Mouse (Mus musculus): ENCODE data around the gene Fam184a.

Fam184a gene

DNA sequence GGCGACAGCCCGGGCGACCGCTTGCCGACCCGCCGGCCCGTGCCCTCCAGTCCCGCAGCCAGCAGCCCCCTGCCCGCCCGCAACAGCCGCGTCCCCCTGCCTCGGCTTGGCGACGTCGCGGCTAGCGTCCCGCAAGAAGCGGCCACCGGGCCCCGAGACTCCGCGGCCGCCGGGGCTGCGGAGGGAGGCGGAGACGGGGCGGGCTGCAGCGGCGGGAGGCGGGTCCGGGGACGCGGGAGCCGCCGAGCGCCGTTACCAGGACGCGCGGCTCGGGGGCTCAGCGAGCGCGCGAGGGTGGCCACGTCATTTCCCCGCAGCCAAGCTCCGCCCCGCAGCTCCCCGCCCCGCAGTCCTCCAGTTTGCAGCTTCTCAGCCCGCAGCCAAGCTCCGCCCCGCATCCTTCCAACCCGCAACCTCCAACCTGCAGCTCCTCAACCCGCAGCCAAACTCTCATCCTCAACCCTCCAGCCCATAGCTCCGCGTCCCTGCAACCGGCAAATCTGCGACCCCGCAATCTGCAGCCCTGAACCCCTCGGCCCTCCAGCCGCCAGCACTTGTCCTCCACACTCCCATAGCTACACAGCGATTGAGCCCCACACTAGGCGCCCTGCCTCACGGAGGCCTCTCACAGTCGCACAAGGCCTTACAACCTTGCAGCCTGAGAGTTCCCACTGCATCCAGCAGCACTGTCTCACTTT is at the start of gene Fam184a:
Fam184a (minus strand) TSS at position 169 of the 698 bp plus-strand sequence.
- in situ Hi-C loops (cut with MboI, MseI): no loop called here

DNA sequence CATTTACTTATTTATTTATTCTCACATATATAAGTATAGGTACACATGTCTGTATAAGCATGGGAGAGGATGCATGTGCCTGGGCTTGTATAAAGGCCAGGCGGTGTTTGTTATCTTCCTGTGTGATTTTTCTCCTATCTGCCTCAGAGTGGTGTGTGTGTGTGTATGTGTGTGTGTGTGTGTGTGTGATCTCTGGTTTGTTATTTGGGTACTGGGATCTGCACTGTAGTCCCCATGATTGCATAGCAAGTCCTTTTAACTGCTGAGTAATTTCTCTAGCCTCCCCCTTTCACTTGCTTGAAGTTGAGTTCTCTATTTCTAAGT is 45.3 kb upstream of the Fam184a start:
- in situ Hi-C loops (cut with MboI, MseI): loop anchor here in 1 of 2 experiments (10.0 kb wide), 1 partner anchor 461 kb away; the partner anchor contains the start of gene Pln

DNA sequence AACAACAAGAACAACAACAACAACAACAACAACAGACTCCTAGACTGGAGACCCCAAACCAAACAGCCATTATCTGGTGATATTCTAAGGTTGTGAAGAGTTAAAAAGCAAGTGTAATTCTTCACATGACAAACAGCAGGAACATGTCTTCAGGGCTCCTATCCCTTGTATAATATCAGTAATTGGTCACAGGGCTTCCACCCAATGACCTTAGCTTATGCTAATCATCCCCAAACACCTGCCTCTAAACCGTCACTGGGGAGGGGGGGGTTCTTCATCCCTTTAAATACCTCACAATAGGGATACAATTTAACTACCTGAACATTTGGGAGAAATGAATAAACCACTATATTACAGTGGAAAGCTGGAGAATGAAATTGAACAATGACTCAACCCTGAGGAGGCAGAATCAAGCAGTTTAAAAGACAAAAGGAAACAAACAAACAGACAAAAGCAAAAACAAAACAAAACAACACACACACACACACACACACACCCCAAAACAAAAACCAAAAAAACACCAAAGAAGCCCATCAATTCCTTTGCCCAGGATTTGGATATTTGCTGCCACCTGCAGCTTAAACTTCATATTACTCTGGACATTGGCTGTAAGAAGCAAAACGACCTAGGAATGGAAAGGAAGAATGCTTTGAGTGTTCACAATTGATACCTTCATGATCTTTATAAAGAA is 44.8 kb upstream of the Fam184a start:
- in situ Hi-C loops (cut with MboI, MseI): loop anchor here in 1 of 2 experiments (10.0 kb wide), 1 partner anchor 461 kb away; the partner anchor contains the start of gene Pln

DNA sequence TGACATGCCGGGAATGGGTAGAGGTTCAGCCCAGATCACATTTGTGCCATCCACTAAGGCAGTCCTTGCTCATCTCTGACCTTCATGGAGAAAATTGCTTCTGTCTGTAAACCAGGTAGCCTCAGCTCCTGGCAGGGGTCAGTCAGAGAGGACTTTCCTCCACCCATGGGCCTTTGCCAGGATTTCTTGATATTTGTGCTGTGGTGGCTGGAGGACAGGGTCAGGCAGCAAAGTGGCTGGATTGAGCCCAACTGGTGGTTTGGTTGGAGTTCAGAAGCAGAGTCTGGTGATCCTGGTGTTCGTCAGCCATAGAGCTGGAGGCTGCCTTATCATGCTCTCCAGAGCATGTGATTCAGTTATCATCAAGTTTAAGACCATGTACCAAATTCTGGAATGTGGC is 40.4 kb upstream of the Fam184a start:
- in situ Hi-C loops (cut with MboI, MseI): loop anchor here (5.0 to 10.0 kb wide), 3 partner anchors 144 to 456 kb away; partner anchors contain the start of gene Pln (in 1 of the 2)

DNA sequence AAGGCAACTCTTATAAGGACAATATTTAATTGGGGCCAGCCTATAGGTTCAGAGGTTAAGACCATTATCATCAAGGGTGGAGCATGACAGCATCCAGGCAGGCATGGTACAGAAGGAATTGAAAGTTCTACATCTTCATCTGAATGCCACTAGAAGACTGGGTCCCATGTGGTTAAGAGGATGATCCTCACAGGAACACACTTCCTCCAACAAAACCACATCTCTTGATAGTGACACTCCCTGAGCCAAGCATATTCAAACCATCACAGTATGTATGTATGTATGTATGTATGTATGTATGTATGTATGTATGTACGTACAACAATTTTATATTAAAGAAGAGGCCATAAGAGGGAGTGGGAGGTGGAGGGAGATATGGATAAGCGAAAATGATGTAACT is 25.7 kb upstream of the Fam184a start:
- in situ Hi-C loops (cut with MboI, MseI): no loop called here

DNA sequence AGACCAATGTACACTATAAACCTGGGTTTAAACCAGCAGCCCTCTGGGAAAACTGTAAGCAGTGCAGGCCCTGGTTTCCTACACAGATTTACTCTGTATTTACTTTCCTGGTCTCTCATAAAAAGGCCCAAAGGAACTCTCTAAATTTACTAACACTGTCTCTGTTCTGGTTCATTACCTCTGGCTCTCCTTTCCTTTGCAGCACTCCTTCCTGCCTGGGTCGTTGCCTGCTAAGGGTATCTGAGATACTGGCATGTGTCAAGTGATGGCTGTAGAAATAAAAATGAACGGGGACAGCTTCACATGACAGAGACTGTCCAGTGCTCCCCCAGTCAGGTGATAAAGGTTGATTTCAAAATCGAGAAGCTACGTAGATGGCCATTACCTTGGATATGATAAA is 21.8 kb upstream of the Fam184a start:
- in situ Hi-C loops (cut with MboI, MseI): no loop called here

DNA sequence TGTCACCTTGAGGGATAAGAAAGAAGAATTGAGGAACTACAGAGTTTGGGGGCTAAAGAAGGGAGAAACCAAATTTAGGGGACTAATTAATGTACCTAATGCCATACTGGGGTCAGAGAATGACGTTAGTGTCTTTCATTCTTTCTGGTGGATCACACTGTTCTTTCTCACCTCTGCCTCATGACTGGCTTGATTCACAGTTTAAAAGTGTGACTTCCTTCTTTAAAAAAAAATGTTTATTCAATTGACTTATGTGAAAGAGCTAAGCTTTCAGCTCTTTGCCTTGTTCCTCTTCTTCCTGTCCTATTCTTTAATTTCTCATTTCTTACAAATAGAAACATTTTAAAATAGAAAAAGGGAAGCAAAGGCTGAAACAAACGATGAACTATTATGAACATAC is 20.6 kb upstream of the Fam184a start:
- in situ Hi-C loops (cut with MboI, MseI): no loop called here

DNA sequence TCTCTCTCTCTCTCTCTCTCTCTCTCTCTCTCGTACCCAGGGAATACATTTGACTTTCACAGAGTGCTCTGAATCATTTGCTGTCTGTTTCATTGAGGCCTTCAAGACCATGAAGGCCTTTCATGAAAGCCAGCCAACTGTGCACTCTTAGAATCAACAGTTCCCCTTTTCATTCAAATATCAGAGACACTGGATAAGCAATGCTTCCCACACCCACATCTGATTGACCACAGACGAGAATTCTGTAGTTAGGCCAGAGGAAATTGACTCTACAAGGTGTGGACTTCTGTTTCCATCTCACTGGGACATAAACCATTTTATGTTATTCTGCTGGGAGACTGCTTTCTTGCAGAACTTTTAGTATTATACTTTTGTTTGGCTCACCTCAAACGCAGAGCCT is 17.8 kb upstream of the Fam184a start:
- in situ Hi-C loops (cut with MboI, MseI): no loop called here

DNA sequence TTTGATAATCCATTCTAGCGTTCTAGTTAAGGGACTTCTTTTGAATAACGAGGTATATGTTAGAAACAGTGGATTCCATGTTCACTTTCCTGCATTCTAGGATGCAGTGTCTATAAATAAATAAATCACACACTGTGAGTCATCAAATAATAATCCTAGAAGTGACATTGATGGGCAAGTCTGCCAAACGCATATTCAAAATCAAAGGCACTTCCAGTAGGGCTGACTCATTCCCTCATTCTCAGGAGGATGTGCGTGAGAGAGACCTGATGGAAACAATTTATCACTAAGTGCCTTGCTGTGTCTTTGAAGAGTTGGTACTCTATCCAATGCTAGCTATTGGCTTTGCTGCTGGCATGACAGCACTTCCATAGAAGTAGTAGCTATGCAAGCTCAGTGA is 14.5 kb upstream of the Fam184a start:
- in situ Hi-C loops (cut with MboI, MseI): no loop called here

DNA sequence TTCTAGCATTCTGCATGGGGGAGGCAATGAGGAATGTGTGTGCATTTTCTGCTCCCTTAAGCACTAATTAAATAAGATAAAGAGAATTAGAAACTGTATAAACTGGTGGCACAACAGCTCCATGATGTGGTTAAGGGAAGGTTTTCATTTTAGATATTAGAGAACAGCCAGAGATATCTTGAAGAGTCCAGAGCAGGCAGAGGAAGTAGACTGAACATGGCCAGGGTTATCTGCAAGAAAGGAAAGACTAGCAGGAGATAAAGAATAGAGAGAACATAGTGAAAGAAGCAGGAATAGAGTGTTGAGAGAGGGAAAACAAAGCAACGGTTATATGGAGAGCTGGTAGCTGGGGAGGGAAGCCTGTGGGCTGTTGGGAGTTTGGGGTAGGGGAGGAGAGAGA is 1.8 kb upstream of the Fam184a start:
- in situ Hi-C loops (cut with MboI, MseI): no loop called here

DNA sequence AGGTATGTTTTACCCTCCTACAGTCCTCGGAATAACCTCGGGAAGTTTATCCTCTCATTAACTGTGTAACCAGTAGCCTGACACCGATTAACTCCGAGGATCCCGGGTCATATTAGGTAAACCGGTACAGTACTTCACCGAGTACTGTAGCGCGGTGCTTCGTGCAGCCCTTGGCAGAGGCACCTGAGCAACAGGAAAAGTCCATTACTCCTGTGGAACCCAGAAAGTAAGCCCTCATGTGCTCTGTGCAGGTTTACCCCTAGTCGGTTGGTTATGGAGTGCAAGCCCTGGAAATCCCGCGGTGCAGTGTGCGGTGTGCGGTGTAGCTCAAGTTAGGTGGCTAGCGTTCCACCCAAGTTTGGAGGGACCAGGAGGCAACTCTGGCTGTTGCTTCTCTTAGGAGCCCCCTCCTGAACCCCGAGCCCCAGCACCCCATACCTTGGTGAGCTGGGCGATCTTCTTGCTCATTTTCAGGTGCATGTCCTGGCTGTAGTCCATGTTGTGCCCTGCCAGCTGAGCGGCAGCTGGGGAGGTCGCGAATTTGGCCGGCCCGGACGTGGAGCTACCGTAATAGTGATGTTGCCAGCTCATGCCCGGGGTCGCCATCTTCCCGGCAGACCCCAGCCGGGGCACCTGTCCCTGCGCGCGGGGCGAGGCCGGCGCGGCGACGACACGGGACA is 508 bp downstream of the Fam184a start:
- in situ Hi-C loops (cut with MboI, MseI): no loop called here

DNA sequence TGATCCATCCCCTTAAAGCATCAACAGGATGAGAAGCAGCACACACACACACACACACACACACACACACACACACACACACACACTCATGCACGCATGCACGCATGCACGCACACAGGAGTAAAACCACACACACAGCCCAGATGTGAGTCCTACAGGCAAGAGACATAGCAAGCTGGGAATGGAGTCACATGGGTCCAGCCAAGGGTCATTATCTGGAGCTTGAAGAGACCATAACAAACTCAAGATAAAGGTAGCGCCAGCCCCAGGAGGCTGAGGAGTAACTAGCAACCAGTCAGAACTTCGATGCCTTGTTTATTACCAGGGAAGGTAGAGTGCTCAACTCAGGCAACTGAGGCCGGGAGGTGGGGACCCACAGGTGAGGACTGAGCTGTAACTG is 4.9 kb downstream of the Fam184a start:
- in situ Hi-C loops (cut with MboI, MseI): no loop called here

DNA sequence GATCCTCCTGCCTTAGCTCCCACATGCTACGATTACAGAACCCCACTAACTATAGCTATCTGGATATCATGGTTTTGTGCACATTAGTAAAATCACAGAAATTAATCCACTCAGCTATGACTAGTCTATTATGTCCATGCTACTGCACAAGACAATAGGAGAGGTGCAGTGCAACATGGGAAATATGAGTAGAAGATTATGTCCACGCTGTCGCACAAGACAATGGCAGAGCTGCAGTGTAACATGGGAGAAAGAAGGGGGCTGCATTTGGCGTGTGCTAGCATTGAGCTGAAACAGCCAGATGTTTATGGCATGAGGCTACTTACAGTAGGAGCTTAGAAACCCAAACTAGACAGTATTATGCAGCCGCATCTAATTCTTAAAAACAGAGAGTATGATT is 8.0 kb downstream of the Fam184a start:
- in situ Hi-C loops (cut with MboI, MseI): no loop called here

DNA sequence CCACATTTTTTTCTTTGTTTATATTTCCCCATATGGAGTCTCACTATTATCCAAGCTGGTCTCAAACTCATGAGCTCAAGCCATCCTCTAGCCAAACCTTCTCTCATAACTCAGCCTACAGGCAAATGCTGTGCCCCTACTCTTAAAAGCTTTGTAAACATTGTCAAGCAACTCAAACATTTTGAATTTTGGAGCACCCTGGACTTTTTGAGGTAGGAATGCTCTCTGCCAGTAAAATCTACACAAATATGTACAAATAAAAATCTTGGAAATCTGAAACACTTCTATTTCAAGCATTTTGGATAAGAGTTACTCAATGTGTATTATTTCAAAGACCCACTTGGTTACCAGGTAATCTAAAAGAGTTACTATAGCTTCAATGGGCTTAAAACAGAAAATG is 10.9 kb downstream of the Fam184a start:
- in situ Hi-C loops (cut with MboI, MseI): no loop called here

DNA sequence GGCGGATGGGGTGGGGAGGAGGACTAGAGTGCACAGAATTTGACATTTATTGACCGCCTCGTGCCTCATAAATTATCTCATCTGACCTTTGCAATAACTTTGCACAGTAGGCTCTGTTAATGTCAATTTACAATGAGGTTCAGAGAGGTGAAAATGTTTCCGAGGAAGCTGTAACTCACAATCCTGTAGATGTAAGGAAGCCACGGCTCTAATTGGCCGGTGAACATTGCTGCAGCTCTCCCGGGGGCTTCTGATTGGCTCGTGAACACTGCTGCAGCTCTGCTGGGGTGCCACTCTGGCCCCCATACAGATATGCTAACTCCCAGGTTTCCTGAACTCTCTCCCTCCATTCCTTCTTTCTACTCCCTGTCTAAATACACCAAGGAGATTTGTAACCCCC is 12.1 kb downstream of the Fam184a start:
- in situ Hi-C loops (cut with MboI, MseI): no loop called here

DNA sequence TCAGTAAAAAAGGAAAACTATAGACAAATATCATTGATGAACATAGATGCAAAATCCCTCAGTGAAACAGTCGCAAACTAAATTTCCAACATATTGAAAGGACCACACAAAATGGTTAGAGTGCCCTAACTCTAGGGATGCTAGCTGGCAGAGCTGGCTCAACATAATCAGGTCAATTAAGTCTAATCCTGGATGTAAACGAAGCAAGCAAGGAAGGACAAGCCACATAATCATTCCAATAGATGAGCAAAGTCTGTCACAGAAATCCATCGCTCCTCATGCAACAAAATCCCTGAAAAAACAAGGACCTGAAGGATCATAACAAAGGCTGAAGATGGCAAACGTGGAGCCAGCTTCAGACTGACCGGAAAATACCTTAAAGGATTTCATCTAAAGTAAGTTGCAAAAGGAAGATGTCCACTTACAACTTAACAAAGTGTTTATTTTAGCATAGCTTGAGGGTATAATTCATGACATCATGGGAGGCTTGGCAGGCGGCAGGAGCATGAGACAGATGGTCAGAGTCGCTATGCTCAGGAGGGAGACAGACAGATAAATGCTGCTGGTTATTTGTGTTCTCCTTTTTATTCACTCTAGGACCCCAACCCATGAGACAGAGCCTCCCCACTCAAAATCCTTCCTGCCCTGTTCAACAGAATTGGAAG is 15.6 kb downstream of the Fam184a start:
- in situ Hi-C loops (cut with MboI, MseI): no loop called here

DNA sequence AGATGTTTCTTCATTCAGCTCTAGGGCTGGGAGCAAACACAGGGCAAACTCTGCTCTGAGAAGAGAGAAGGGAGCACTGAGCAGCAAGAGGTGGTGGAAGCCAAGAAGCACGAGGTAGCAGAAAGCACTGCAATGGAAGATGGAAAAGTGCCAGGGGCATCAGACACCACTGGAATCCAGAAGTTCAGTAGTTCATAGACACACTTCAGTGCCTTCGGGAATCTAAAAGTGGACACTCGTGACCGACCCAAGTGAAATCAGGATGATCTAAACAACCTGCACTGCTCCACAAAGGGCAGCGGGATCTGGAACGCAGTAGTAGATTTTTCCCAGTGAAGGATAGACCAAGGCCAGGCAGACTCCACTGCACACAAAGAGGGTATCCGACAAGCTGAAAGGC is 18.6 kb downstream of the Fam184a start:
- in situ Hi-C loops (cut with MboI, MseI): no loop called here

DNA sequence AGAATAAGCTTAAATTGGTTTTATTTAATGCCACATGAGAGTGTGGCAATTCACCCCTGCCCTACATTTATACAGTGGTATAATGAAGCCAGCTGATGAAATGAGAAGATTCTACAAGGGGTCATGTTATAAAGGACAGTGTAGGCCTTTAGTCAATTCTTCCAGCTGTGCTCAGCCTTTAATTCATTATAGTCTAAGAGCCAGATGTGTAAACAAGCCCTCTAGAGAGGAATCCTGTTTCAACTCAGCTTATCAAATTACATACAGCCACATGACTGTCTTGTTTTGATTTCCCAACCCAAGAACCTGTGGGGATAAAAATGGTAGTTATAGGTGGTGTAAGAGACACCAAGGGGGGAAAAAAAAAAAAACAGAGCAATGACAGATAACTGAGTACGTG is 22.0 kb downstream of the Fam184a start:
- in situ Hi-C loops (cut with MboI, MseI): loop anchor here in 1 of 2 experiments (5.0 kb wide), 1 partner anchor 1858 kb away; no protein-coding TSS in a partner anchor

DNA sequence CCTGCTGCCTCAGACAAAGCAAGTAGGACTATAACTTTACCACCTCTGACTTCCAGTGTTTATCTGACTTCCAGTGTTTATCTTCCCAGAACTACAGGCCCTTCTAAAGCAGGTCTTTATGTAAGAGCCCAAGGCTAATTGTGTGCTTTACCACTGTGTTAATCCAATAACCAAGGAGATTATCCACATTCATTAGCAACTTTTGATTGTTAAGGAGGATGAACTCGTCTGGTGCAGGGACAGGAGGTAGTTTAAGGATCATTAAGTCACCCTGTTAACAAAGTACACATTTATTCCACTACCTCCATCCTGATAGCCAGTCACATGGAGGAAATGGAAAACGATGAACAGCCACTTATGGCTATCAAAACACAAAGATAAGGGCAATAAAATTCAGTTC is 25.6 kb downstream of the Fam184a start:
- in situ Hi-C loops (cut with MboI, MseI): loop anchor here in 1 of 2 experiments (5.0 kb wide), 1 partner anchor 1862 kb away; no protein-coding TSS in a partner anchor

DNA sequence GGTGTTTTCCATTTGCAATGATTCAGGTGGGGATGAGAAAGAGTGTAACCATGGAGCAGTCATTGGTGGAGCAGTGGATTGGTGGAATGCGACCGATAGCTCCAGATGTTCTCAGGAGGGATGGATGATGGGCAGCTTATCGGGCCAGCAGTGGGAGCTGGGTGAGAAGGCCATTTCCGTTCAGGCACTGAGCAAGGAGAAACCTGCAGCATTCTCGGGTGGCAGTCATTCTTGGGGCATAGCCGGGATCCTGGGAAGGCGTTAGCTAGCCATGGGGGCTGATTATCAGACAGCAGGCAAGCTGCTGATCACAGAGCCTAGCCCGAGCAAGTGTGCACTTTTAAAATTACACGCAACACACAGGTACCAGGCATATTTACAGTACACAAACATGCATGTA is 46.4 kb downstream of the Fam184a start:
- in situ Hi-C loops (cut with MboI, MseI): no loop called here

DNA sequence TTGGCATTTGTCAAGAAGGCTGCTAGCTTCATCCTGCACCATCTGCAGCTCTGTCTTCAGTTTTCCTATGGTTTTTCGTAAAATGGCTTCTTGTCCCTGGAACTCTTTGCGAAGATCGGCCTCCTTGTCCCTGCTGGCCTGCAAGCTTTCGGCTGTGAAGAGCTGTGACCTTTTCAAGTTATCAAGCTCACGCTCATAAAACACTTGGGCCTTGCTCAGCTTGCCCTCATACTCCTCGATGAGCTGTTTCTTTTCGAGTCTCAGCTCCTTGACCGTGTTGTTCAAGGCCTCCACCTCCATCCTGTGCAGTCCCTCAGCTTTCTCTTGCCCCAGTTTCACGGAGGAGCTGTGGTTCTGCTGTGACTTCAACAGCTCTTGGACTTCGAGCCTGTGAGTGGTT is 52.4 kb downstream of the Fam184a start:
- in situ Hi-C loops (cut with MboI, MseI): no loop called here

DNA sequence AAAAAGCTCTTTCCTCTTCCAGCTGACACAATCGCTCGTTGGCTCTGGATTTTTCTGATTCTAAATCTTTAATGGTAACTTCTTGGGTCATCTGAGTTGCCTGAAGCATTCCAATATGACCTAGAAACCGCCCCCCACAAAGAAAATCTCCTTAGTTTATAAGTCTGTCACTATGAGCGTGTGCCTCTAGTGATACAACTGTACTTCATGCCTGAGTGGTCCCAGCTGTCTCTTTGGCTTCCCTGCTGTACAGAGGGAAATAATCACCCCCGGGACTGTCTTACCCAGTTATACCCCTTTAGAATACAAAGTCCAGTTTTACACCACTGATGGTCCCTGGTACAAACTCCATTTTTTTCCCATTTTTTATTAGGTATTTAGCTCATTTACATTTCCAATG is 56.2 kb downstream of the Fam184a start:
- in situ Hi-C loops (cut with MboI, MseI): no loop called here
